Mouse (Mus musculus) forebrain, embryonic 12.5 days (tissue): Measurements from ENCODE around the gene Gm10643. TPM values are rescaled to one million over a fixed set of nuclear protein-coding genes. Genes with fewer than 3 reads are reported as not detected.

Experiments used
- ATAC-seq: fragments of 200-750 bp; cut with Nextera tagmentation; 2 replicates; pipeline ENCODE4 v1.8.0; 2017; ENCODE audit warnings: moderate TSS enrichment; ENCODE audit not compliant: low FRiP score
- H3K27ac ChIP-seq: fragments of 300-500 bp; sonication (generic); 2 replicates; pipeline ENCODE4 v1.5.1; 2016; ENCODE audit warnings: mild to moderate bottlenecking
- H3K27me3 ChIP-seq: fragments of 300-500 bp; sonication (generic); 2 replicates; pipeline ENCODE4 v1.6.1; 2016; ENCODE audit warnings: mild to moderate bottlenecking
- H3K36me3 ChIP-seq: fragments of 300-500 bp; sonication (generic); replicated peaks from 2 replicates; pipeline ENCODE4 v1.6.1; 2016; ENCODE audit warnings: mild to moderate bottlenecking
- H3K4me1 ChIP-seq: fragments of 300-500 bp; sonication (generic); 2 replicates; pipeline ENCODE4 v1.6.1; 2016
- H3K4me2 ChIP-seq: fragments of 300-500 bp; sonication (generic); 2 replicates; pipeline ENCODE4 v1.6.1; 2016; ENCODE audit warnings: mild to moderate bottlenecking, moderate library complexity
- H3K4me3 ChIP-seq: fragments of 300-500 bp; sonication (generic); replicated peaks from 2 replicates; pipeline ENCODE4 v1.5.1; 2016; ENCODE audit warnings: mild to moderate bottlenecking
- H3K9ac ChIP-seq: fragments of 300-500 bp; sonication (generic); 2 replicates; pipeline ENCODE4 v1.6.1; 2016; ENCODE audit warnings: mild to moderate bottlenecking
- H3K9me3 ChIP-seq: fragments of 300-500 bp; sonication (generic); 2 replicates; pipeline ENCODE4 v1.6.1; 2016
- WGBS: fragments of 180-500 bp; shearing (Covaris S2); methylation state at CpG from one replicate; pipeline ENCODE4 v1.1.7; 2016; 5-methylcytosine and 5-hydroxymethylcytosine counted together
- polyA plus RNA-seq: library from polyadenylated mRNA; unstranded; fragments of >200 nt; fragmentation: Nextera tagmentation; extraction: Ambion mirVana; gene quantifications from 2 replicates; pipeline ENCODE4 v1.2.1, GENCODE M21; 2016

The Gm10643 gene
- polyA plus RNA-seq, 1 experiment from 2014 or later = 2.4 TPM

DNA sequence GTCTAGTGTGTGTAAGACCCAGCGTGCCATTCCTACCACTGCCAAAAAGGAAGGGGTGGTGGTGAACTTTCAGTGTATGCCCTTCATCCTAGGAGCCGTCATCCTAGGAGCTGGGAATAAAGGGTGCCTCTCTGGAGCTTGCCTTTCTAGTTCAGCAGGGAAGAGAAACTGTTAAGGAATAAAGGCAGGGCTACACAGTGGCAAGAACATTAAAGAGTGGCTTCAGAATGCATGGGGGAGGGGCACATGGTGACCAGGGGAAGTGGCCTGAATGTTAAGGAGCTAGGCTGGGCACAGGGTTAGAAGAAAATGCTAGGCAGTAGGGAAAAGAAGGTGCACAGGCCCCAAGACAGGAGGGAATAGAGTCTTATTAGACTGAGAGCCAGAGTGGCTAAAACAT, 4.8 kb upstream of the Gm10643 start:
- H3K4me1 ChIP-seq = peaks cover 63% of the 10 kb centered on the region
- 46% methylated on average over 2 of the region's 2 CpGs for WGBS
- H3K27ac ChIP-seq = peak overlapping the region; percentile 19; the same call in 1 of the 2 replicates
- H3K27me3 ChIP-seq = no peaks in the 10 kb centered on the region
- no peaks in the 10 kb centered on the region for H3K9me3 ChIP-seq
- no peak overlapping the region for H3K9ac ChIP-seq
- no peak overlapping the region for H3K4me3 ChIP-seq
- H3K4me2 ChIP-seq = no peak overlapping the region
- H3K36me3 ChIP-seq = peaks cover 7% of the 10 kb centered on the region; the same call in 1 of the 2 replicates
- no peak for ATAC-seq

DNA sequence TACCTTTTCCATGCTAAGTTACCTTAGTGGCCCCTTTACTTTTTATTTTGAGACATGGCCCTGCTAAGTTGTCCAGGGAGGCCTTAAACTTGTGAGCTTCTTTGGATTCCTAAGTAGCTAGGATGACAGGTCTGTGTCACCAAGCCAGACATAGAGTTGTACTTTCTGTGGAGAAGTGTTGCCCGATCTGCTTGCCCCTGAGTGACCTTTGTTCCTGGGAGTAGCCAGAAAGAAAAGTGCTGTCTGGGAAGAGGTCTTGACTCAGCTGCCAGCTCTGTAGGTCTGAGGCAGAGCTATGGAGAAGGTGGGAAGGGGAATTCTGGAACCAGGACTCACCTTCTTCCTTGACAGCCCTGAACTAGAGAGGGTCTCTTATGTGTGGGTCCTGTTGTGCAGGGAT, 4.2 kb upstream of the Gm10643 start:
- Histone ChIP-seq H3K27ac (0 out of 2 replicates have a peak overlapping the region, but pooled peaks have one; percentile 19), H3K4me2 (no peak overlapping the region), H3K9me3 (no peaks in the 10 kb centered on the region), H3K27me3 (no peaks in the 10 kb centered on the region), H3K36me3 (0 out of 2 replicates have a peak, but pooled peaks cover 1% of the 10 kb centered on the region), H3K4me1 (peaks cover 58% of the 10 kb centered on the region), H3K4me3 (no peak overlapping the region), H3K9ac (no peak overlapping the region)
- 58% methylated on average over 1 of the region's 1 CpGs for WGBS
- no peak for ATAC-seq

DNA sequence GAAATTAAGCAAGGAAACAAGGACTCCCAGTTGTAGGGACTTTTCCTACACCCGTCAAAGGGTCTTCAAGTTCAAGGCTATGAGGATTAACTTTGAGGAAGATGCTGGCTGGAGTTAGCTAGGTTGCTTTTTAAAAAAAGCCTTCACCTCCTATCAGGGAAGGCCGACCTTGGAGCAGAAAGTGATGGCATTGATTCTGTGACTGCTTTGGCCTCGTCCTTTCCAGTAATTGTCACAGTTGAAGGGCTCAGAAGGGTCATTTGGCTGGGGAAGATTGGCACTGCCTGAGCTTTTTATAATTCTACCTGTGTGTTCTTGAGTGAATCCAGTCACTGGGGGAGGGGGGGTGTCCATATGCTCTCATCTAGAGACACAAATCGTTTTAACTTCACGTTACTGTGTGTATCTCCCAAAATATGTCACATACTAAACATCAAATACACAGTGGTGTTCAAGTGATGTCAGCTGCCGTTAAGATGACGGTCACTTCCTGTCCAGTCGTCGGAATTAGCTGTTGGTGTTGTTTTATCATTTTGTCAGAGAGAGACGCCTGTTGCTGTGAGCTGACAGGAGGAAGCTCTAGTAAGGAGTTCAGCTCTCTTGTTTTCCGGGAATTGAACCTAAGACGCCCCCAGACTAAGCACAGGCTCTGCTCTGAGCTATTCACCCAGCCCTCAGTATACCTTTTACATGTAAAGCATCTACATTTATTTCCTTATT, 3.5 kb upstream of the Gm10643 start:
- Histone ChIP-seq H3K27me3 (no peaks in the 10 kb centered on the region), H3K4me3 (no peak overlapping the region), H3K27ac (no peak overlapping the region), H3K4me2 (no peak overlapping the region), H3K36me3 (no peaks in the 10 kb centered on the region), H3K9ac (no peak overlapping the region), H3K4me1 (peaks cover 51% of the 10 kb centered on the region), H3K9me3 (no peaks in the 10 kb centered on the region)
- WGBS = 84% methylated on average over 12 of the region's 12 CpGs
- ATAC-seq = no peak

DNA sequence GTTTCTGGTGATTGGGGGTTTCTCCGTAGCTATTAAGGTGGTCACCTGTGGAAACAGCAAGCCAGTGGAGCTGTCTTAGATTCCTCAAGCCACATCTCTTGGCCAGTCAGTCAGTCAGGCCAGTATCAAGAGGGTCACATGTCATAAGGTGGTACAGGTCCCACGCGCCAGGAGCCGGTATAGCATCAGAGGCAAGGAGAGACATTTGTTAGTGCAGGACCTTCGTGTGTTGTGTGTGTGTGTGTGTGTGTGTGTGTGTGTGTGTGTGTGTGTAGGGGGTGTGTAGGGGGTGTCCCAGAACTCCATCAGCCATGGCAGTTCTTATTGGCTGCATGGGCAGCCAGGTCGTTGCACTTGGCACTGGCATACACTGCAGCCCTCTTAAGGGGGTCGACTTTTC, 3.0 kb upstream of the Gm10643 start:
- H3K9ac ChIP-seq = peak overlapping the region; percentile 38; the same call in 1 of the 2 replicates
- WGBS = 89% methylated on average over 7 of the region's 7 CpGs
- H3K27ac ChIP-seq = no peak overlapping the region

DNA sequence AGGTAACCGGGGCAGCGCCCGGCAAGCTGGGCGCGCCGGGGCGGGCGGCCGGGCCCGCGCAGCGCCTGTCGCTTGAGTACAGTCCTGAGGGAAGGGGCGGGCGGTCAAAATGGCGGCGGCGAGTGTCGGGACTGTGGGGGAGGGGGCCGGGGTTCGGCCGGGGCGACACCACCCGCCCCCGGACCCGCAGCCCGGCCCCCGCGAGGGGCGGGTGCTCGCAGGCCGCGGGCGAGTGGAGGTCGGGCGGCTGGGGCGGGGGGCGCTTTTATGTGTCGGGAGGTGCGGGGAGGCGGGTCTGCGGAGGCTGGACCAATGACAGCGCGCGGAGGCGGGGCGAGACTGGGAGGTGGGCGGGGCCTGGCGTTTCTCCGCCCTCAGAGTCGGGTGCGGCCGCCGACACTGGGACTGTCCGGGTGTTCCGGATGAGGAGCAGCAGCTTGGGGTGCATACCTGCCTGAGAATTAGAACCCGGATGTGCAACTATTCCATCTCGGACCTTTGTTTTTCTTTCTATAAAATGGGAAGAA, 2.2 kb upstream of the Gm10643 start:
- Histone ChIP-seq H3K4me3 (peak overlapping the region; percentile 78), H3K4me2 (peak overlapping the region; percentile 39), H3K9me3 (no peaks in the 10 kb centered on the region), H3K36me3 (no peaks in the 10 kb centered on the region), H3K27ac (peak overlapping the region; percentile 96), H3K4me1 (peaks cover 37% of the 10 kb centered on the region), H3K27me3 (no peaks in the 10 kb centered on the region), H3K9ac (peak overlapping the region; percentile 81)
- under 1% methylated on average over 55 of the region's 58 CpGs for WGBS
- peak; percentile 70 for ATAC-seq

More for the DNA sequence above, 3.0 kb upstream of the Gm10643 start:
- Histone ChIP-seq H3K9me3 (no peaks in the 10 kb centered on the region), H3K36me3 (no peaks in the 10 kb centered on the region), H3K4me2 (peak overlapping the region; percentile 39), H3K4me1 (peaks cover 45% of the 10 kb centered on the region), H3K4me3 (peak overlapping the region; percentile 78), H3K27me3 (no peaks in the 10 kb centered on the region)
- ATAC-seq = no peak

DNA sequence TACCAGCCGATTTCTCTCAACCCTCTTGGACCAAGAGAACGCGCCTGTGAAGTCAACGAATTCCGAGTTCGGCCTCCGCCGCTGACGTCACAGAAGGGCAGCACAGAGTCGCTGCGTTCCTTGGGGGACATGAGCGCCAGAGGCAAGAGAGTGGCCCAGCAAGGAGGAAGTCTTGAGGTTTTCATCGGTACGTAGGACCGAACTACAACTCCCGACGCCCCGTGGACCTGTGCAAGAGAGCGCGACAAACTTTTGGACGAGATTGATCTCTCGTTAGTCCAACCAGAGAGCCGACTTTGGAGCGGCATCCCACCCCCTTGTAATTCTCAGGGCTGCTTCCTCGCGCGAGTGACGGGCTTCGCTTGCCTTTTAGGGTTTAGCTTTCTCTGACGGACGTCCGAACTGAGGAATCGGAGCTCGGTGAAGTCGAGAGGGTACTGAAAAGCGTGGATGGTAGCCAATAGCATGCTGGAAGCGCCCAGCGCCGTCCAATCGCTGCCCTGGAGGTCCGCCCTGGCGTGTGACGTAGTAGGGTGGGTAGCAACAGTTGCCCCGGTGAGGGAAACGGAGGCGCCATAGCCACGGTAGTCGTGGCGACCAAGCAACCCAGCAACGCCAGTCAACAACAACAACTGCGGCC, 1.5 kb upstream of the Gm10643 start, which contains the start of gene Rfx1:
Gene Rfx1, plus strand, starts transcription at position 544 of the 640 bp plus-strand sequence.
- under 1% methylated on average over 51 of the region's 51 CpGs for WGBS
- Histone ChIP-seq H3K27ac (peak within 1 kb of the TSS; percentile 96), H3K27me3 (no peaks in the 10 kb centered on the region), H3K4me1 (peaks cover 32% of the 10 kb centered on the region), H3K9me3 (no peaks in the 10 kb centered on the region), H3K36me3 (no peaks in the 10 kb centered on the region), H3K4me2 (peak within 1 kb of the TSS; percentile 73), H3K9ac (peak within 1 kb of the TSS; percentile 81), H3K4me3 (peak within 1 kb of the TSS; percentile 78)
- peak; percentile 99 for ATAC-seq

DNA sequence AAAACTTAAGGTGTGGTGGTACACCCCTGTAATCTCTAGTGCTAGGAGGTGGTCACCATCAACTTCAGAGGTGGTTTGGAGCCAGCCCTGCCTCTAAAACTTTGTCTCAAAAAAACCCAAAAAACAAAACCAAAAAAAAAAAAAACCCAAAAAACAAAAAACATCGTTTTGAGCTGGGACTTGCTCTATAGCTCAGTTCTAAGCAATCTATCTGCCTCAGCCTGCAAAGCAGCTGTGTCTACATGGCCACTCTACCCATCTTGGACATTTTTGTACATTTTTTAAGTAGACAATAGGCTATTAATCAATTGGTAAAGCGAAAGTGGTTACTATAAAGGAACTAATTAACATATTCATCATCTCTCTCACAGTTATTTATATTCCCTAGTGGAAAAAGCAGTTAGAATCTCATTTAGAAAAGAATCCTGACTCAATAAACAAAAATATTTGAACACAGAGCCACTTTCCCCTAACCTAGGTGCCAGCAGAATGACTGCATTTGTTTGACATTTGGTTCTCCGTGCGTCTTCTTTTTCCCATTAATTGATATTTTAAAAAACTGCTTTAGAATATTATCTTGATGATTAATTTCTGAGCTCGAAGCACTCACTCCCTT, 628 bp upstream of the Gm10643 start:
- Histone ChIP-seq H3K4me1 (peaks cover 27% of the 10 kb centered on the region), H3K9me3 (no peaks in the 10 kb centered on the region), H3K27me3 (no peaks in the 10 kb centered on the region), H3K27ac (peak overlapping the region; percentile 76; the same call in 1 of the 2 replicates), H3K9ac (peak overlapping the region; percentile 68), H3K36me3 (no peaks in the 10 kb centered on the region), H3K4me2 (peak overlapping the region; percentile 73), H3K4me3 (peak overlapping the region; percentile 78)
- 30% methylated on average over 5 of the region's 5 CpGs for WGBS
- ATAC-seq = no peak

DNA sequence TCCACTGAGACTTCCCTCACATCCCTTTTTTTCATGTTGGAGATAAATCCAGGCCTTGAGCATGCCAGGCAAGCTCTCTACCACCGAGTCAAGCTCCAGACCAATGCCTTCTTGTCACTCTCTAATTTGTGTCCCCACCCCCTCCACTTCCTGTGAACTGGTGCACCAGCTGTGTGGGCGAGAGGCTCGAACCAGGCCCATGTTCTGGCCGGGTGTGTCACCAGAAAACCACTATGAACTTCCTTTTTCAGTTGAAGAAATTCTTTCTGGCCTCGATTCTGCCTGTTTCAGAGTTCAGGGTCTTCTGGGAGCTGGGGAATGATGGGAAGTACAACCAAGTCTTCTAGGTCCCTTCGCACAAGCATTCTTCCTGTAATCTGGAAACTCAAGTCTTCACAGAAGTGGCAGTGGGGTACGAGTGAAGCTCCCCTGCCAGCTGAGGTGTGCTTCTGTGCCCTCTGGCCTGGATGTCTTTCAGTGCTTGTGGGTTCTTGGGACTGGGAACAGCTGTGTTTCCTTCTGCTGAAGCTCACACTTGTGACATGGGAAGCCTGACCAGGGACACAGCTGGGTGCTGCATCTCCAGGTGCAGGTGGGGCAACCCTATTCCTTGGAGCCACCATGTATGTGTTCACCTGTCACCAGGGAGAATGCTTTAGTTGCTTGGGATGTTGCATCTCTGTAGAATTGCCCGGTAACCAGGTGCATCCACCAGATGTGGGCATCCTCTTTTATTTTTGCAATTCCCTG, 901 bp downstream of the Gm10643 start:
- 76% methylated on average over 8 of the region's 8 CpGs for WGBS
- Histone ChIP-seq H3K9me3 (no peaks in the 10 kb centered on the region), H3K4me3 (no peak overlapping the region), H3K27me3 (no peaks in the 10 kb centered on the region), H3K4me1 (peaks cover 15% of the 10 kb centered on the region), H3K4me2 (no peak overlapping the region), H3K9ac (no peak overlapping the region), H3K27ac (no peak overlapping the region), H3K36me3 (no peaks in the 10 kb centered on the region)
- ATAC-seq = no peak

DNA sequence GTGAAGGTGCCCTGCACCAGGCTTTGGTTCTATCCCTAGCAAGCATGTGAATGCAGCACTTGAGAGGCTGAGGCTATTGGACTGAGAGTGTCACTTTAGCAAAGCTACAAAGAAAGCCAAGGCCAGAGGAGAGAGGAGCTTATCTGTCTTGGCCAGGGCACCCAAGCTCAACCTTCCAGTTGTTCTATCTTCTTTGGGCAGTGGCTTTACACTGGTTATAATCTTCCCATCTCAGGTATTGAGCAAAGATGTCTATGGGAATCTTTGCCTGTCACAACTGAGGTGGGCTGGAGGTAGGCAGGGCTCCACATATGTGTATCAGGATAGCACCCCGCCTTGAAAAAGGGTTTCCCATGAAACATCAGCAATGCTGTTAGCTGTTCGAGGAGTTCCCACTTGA, 4.7 kb downstream of the Gm10643 start:
- H3K4me1 ChIP-seq = no peaks in the 10 kb centered on the region
- H3K4me2 ChIP-seq = no peak overlapping the region
- H3K27ac ChIP-seq = no peak overlapping the region
- no peak overlapping the region for H3K9ac ChIP-seq
- no peaks in the 10 kb centered on the region for H3K36me3 ChIP-seq
- no peak for ATAC-seq
- H3K9me3 ChIP-seq = 0 out of 2 replicates have a peak, but pooled peaks cover 3% of the 10 kb centered on the region
- WGBS = 76% methylated on average over 2 of the region's 2 CpGs
- no peak overlapping the region for H3K4me3 ChIP-seq
- H3K27me3 ChIP-seq = no peaks in the 10 kb centered on the region

DNA sequence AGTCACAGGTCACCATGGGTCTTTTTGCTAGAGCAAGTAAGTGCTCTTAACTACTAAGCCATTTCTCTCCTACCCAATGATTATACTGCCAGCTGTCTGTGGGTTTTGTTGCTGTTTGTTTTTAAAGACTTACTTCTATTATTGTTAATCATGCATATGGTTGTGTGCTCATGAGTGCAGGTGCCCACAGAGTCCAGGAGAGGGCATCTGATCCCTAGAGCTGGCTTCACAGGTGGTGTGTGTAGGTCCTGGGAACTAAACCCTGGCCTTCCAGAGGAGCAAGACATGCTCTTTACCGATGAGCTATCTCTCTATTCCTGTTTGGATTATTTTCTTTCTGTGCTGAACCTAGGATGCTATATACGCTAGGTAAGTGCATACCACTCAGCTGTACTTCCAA, 5.7 kb downstream of the Gm10643 start:
- no peaks in the 10 kb centered on the region for H3K27me3 ChIP-seq
- no peak overlapping the region for H3K27ac ChIP-seq
- H3K4me2 ChIP-seq = no peak overlapping the region
- no peak overlapping the region for H3K9ac ChIP-seq
- H3K9me3 ChIP-seq = 0 out of 2 replicates have a peak, but pooled peaks cover 4% of the 10 kb centered on the region
- ATAC-seq = no peak
- H3K4me3 ChIP-seq = no peak overlapping the region
- no peaks in the 10 kb centered on the region for H3K4me1 ChIP-seq
- no peaks in the 10 kb centered on the region for H3K36me3 ChIP-seq
- 94% methylated on average over 2 of the region's 2 CpGs for WGBS

DNA sequence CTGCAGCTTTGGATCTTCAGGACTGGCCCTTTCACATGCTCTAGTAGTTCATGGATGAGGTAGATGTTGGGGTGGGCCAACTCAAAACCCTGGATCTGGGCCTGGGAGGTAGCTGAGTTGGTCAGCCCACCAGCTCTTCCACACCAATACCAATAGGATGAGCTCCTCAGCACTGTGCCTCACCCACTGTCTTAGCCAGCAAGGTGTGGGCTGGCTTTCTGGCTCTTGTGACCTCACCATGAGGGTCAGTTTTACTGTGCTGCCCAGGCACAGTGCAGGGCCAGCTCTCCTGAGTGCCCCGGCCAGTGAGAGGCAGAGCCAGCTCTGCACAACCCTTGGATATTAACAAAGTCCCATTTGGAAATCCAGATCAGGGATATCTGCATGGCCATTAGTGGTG, 7.1 kb downstream of the Gm10643 start:
- Histone ChIP-seq H3K4me1 (no peaks in the 10 kb centered on the region), H3K4me2 (no peak overlapping the region), H3K27ac (no peak overlapping the region), H3K9ac (no peak overlapping the region), H3K9me3 (0 out of 2 replicates have a peak, but pooled peaks cover 4% of the 10 kb centered on the region), H3K4me3 (no peak overlapping the region), H3K36me3 (no peaks in the 10 kb centered on the region), H3K27me3 (no peaks in the 10 kb centered on the region)
- no peak for ATAC-seq
- 86% methylated on average over 1 of the region's 1 CpGs for WGBS
